Mouse (Mus musculus) cerebellum, adult 11-12 months (tissue): ENCODE results near the gene Mpzl1.
"Not testable (repeated sequence)": the region's sequence is repeated elsewhere in the genome, so short reads cannot be mapped to it uniquely, and the experiment has no call there.

Source experiments
- DNase-seq: peaks from one replicate; pipeline ENCODE4 v3.0.0; 2022

Gene Mpzl1

GRCm38 (mm10) chr1:165634151-165634884 is at the start of gene Mpzl1:
Gene Mpzl1 (minus strand): TSS chr1:165634538.
- DNase-seq = peak; percentile 100

GRCm38 (mm10) chr1:165682056-165682853 is 47.9 kb upstream of the Mpzl1 start:
- no peak for DNase-seq

- DNase-seq = no peak
Measured at GRCm38 (mm10) chr1:165681045-165681794, 46.9 kb upstream of the Mpzl1 start.

GRCm38 (mm10) chr1:165680086-165680485 is 45.7 kb upstream of the Mpzl1 start:
- DNase-seq = not testable (repeated sequence)

- no peak for DNase-seq
Measured at GRCm38 (mm10) chr1:165679618-165679997, 45.3 kb upstream of the Mpzl1 start.

GRCm38 (mm10) chr1:165678861-165679617 is 44.7 kb upstream of the Mpzl1 start:
- DNase-seq = no peak

GRCm38 (mm10) chr1:165677558-165677957 is 43.2 kb upstream of the Mpzl1 start:
- DNase-seq = no peak

GRCm38 (mm10) chr1:165676993-165677392 is 42.7 kb upstream of the Mpzl1 start:
- DNase-seq = no peak

GRCm38 (mm10) chr1:165675167-165675566 is 40.8 kb upstream of the Mpzl1 start:
- no peak for DNase-seq

- no peak for DNase-seq
Measured at GRCm38 (mm10) chr1:165672355-165672754, 38.0 kb upstream of the Mpzl1 start.

- no peak for DNase-seq
Measured at GRCm38 (mm10) chr1:165670056-165670455, 35.7 kb upstream of the Mpzl1 start.

- DNase-seq = no peak
Measured at GRCm38 (mm10) chr1:165668904-165669303, 34.6 kb upstream of the Mpzl1 start.

- DNase-seq = no peak
Measured at GRCm38 (mm10) chr1:165667380-165667779, 33.0 kb upstream of the Mpzl1 start.

- no peak for DNase-seq
Measured at GRCm38 (mm10) chr1:165666944-165667343, 32.6 kb upstream of the Mpzl1 start.

GRCm38 (mm10) chr1:165665758-165666157 is 31.4 kb upstream of the Mpzl1 start:
- DNase-seq = no peak

GRCm38 (mm10) chr1:165663277-165663676 is 28.9 kb upstream of the Mpzl1 start:
- DNase-seq = peak; percentile 23

- peak; percentile 10 for DNase-seq
Measured at GRCm38 (mm10) chr1:165662426-165663192, 28.3 kb upstream of the Mpzl1 start.

GRCm38 (mm10) chr1:165661725-165662124 is 27.4 kb upstream of the Mpzl1 start:
- DNase-seq = no peak

GRCm38 (mm10) chr1:165661191-165661590 is 26.9 kb upstream of the Mpzl1 start:
- DNase-seq = no peak

- no peak for DNase-seq
Measured at GRCm38 (mm10) chr1:165660774-165661173, 26.4 kb upstream of the Mpzl1 start.

- DNase-seq = peak; percentile 65
Measured at GRCm38 (mm10) chr1:165658602-165659001, 24.3 kb upstream of the Mpzl1 start.

GRCm38 (mm10) chr1:165655482-165655881 is 21.1 kb upstream of the Mpzl1 start:
- DNase-seq = no peak
